Mouse (Mus musculus): ENCODE results near the gene Apoc1.

Gene Apoc1

DNA sequence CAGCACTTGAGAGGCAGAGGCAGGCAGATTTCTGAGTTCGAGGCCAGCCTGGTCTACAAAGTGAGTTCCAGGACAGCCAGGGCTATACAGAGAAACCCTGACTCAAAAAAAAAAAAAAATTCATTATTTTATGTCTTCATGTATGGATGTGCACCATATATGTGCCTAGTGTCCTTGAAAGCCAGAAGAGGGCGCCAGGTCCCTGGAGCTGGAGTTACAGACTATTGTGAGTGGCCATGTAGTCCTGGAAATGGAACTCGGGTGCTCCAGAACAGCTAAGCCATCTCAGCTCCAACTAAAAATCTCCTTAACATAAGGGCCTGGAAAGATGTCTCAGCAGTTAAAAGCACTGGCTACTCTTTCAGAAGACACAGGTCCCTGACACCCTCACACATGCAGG lies 25.7 kb downstream of the Apoc1 start:
- in situ Hi-C loops (cut with MboI; ENCODE audit: low pct_unique_long_range_greater_than_20kb in 1 of 2, low sequenced_read_pairs in 2 of 2, unreplicated experiment in 1 of 2) = loop anchor here (5.0 kb wide), 1 partner anchor 46 kb away; no protein-coding TSS in a partner anchor

- in situ Hi-C loops (cut with MboI; ENCODE audit: low pct_unique_long_range_greater_than_20kb in 1 of 2, low sequenced_read_pairs in 2 of 2, unreplicated experiment in 1 of 2) = loop anchor here (5.0 kb wide), 1 partner anchor 47 kb away; no protein-coding TSS in a partner anchor
These were observed 27.3 kb downstream of the Apoc1 start, which contains the start of gene Clptm1 for GRCm38 (mm10) chr7:19664955-19665841. Gene Clptm1 (minus strand): TSS chr7:19665033.

- in situ Hi-C loops (cut with MboI; ENCODE audit: low pct_unique_long_range_greater_than_20kb in 1 of 2, low sequenced_read_pairs in 2 of 2, unreplicated experiment in 1 of 2) = no loop called here
These were observed 28.0 kb downstream of the Apoc1 start for GRCm38 (mm10) chr7:19664455-19664954.

DNA sequence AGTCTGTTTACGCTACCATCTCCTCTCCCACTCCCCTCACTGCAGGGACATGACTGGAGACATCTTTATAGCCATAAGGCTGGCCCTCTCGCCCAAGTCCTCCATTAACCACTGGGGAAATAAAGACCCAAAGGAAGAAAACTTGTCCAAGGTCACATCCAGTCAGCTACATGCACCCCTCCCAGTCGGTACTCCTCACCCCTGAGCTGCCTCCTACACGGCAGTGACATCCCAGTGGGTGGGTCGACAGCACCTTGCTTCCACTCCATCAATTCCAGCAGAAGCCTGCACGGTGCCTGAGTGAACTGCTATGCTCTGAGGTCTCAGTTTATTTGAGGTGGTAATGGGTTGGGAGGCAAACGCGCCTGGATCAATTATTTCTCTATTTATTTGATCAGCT lies 28.5 kb downstream of the Apoc1 start:
- in situ Hi-C loops (cut with MboI; ENCODE audit: low pct_unique_long_range_greater_than_20kb in 1 of 2, low sequenced_read_pairs in 2 of 2, unreplicated experiment in 1 of 2) = no loop called here

GRCm38 (mm10) chr7:19652614-19653013 lies 39.8 kb downstream of the Apoc1 start:
- in situ Hi-C loops (cut with MboI; ENCODE audit: low pct_unique_long_range_greater_than_20kb in 1 of 2, low sequenced_read_pairs in 2 of 2, unreplicated experiment in 1 of 2) = no loop called here

DNA sequence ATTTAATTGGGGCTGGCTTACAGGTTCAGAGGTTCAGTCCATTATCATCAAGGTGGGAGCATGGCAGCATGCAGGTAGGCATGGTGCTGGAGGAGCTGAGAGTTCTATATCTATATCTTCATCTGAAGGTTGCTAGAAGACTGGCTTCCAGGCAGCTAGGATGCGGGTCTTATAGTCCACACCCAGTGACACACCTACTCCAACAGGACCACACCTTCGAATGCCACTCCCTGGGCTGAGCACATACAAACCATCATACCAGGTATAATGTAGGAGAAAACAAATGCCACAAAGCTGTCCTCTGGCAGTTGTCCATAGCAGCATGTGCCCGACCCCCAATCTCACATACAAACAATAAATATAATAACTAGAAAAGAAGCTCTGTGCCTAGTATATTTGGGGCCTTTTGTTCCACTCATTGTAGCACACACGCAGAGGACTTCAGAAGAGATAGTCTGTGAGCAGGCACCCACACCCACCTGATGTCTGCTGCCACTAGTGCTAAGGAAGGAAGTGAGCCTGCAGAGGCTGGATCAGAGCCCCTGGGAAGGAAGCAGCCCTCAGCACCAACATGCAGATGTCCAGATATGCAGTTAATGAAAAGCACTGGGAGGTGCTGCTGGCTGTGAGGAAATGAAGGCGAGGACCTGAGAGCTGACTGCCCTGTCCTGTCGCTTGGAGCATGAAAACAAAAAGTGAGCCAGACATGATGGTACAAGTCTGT lies 41.2 kb downstream of the Apoc1 start:
- in situ Hi-C loops (cut with MboI; ENCODE audit: low pct_unique_long_range_greater_than_20kb in 1 of 2, low sequenced_read_pairs in 2 of 2, unreplicated experiment in 1 of 2) = no loop called here

DNA sequence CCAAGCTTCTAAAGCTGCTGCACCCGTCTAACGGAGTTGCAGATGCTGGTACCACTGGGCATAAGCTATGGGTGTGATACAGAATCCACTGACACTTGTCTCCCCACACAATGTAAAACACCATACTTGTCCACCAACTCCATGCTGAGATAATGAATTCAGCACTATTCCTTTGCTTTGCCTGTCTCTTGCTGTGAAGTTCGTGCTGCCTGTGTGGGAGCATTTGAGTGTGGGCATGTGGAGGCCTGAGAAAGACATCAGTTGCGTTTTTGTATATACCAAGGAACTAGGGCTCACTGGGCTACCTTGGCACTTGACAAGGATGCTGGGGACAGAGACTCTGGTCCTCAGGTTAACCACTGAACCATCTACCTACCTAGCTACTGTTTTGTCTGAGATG lies 51.2 kb downstream of the Apoc1 start:
- in situ Hi-C loops (cut with MboI; ENCODE audit: low pct_unique_long_range_greater_than_20kb in 1 of 2, low sequenced_read_pairs in 2 of 2, unreplicated experiment in 1 of 2) = no loop called here
